Mouse (Mus musculus) lung, embryonic 14.5 days (tissue): ENCODE measurements at regions not wholly inside any gene's neighbourhood (a gene's known extent, or its start where the extent isn't known, plus 50 kb on each side); places are given as distances from the start of the nearest gene placed in this dataset.

Source experiments
- ATAC-seq: fragments of 200-750 bp; cut with Nextera tagmentation; 2 replicates; pipeline ENCODE4 v1.8.0; 2017; ENCODE audit warnings: mild to moderate bottlenecking, moderate TSS enrichment, moderate library complexity; ENCODE audit not compliant: insufficient read depth
- DNase-seq: peaks from one replicate; pipeline ENCODE4 v3.0.0-alpha.2; 2015
- H3K27ac ChIP-seq: fragments of 300-500 bp; sonication (generic); 2 replicates; pipeline ENCODE4 v1.5.1; 2014; ENCODE audit warnings: low read depth, mild to moderate bottlenecking, moderate library complexity
- H3K27me3 ChIP-seq: fragments of 300-500 bp; sonication (generic); 2 replicates; pipeline ENCODE4 v1.6.1; 2014; ENCODE audit warnings: low read length, control low read depth; ENCODE audit not compliant: insufficient read depth
- H3K36me3 ChIP-seq: fragments of 300-500 bp; sonication (generic); 2 replicates; pipeline ENCODE4 v1.6.1; 2014; ENCODE audit warnings: control low read depth; ENCODE audit not compliant: insufficient read depth
- H3K4me1 ChIP-seq: fragments of 300-500 bp; sonication (generic); 2 replicates; pipeline ENCODE4 v1.6.1; 2014; ENCODE audit warnings: antibody characterized with exemption, control low read depth; ENCODE audit not compliant: insufficient read depth
- H3K4me2 ChIP-seq: fragments of 300-500 bp; sonication (generic); 2 replicates; pipeline ENCODE4 v1.6.1; 2014; ENCODE audit warnings: mild to moderate bottlenecking
- H3K4me3 ChIP-seq: fragments of 300-500 bp; sonication (generic); 2 replicates; pipeline ENCODE4 v1.5.1; 2014; ENCODE audit warnings: low read depth, low read length
- H3K9ac ChIP-seq: fragments of 300-500 bp; sonication (generic); 2 replicates; pipeline ENCODE4 v1.6.1; 2014
- H3K9me3 ChIP-seq: fragments of 300-500 bp; sonication (generic); 2 replicates; pipeline ENCODE4 v1.6.1; 2016; ENCODE audit warnings: low read depth, low read length, control low read depth
- CTCF ChIP-seq: IDR thresholded peaks from 2 replicates; pipeline ENCODE4 v1.5.1; 2016; ENCODE audit warnings: antibody characterized with exemption, low read depth
- WGBS: fragments of 180-500 bp; shearing (Covaris S2); extraction: QIAGEN DNeasy Blood & Tissue Kit; methylation state at CpG from one replicate; pipeline ENCODE4 v1.1.7; 2014; 5-methylcytosine and 5-hydroxymethylcytosine counted together

GRCm38 (mm10) chr3:149292459-149292858, 302.1 kb upstream of the Adgrl2 start:
- H3K9ac ChIP-seq = no peak overlapping the region
- no peaks in the 10 kb centered on the region for H3K9me3 ChIP-seq
- H3K36me3 ChIP-seq = no peaks in the 10 kb centered on the region
- no peak for TF ChIP-seq CTCF
- no peaks in the 10 kb centered on the region for H3K4me1 ChIP-seq
- no peak overlapping the region for H3K4me3 ChIP-seq
- H3K4me2 ChIP-seq = no peak overlapping the region
- whole genome bisulfite sequencing = 94% methylated on average over 3 of the region's 3 CpGs
- ATAC-seq (no peak), DNase-seq (no peak)
- no peak overlapping the region for H3K27ac ChIP-seq
- no peaks in the 10 kb centered on the region for H3K27me3 ChIP-seq

- no peak overlapping the region for H3K9ac ChIP-seq
- ATAC-seq (no peak), DNase-seq (peak; percentile 32)
- H3K4me1 ChIP-seq = no peaks in the 10 kb centered on the region
- 57% methylated on average over 7 of the region's 7 CpGs for whole genome bisulfite sequencing
- no peaks in the 10 kb centered on the region for H3K27me3 ChIP-seq
- H3K27ac ChIP-seq = no peak overlapping the region
- H3K36me3 ChIP-seq = no peaks in the 10 kb centered on the region
- TF ChIP-seq CTCF = no peak
- no peak overlapping the region for H3K4me3 ChIP-seq
- no peaks in the 10 kb centered on the region for H3K9me3 ChIP-seq
- H3K4me2 ChIP-seq = no peak overlapping the region
These were observed 301.1 kb upstream of the Adgrl2 start for GRCm38 (mm10) chr3:149291473-149291872.

GRCm38 (mm10) chr3:149290228-149290627, 299.9 kb upstream of the Adgrl2 start:
- Histone ChIP-seq H3K4me3 (no peak overlapping the region), H3K27me3 (no peaks in the 10 kb centered on the region), H3K9me3 (no peaks in the 10 kb centered on the region), H3K4me2 (no peak overlapping the region), H3K9ac (no peak overlapping the region), H3K4me1 (no peaks in the 10 kb centered on the region), H3K27ac (no peak overlapping the region), H3K36me3 (no peaks in the 10 kb centered on the region)
- DNase-seq = no peak
- TF ChIP-seq CTCF = no peak
- no peak for ATAC-seq
- whole genome bisulfite sequencing = 69% methylated on average over 8 of the region's 8 CpGs

GRCm38 (mm10) chr3:149287080-149287479, 296.7 kb upstream of the Adgrl2 start:
- DNase-seq (no peak), ATAC-seq (no peak)
- no peaks in the 10 kb centered on the region for H3K9me3 ChIP-seq
- H3K4me2 ChIP-seq = no peak overlapping the region
- H3K4me1 ChIP-seq = no peaks in the 10 kb centered on the region
- WGBS = 85% methylated on average over 4 of the region's 4 CpGs
- H3K9ac ChIP-seq = no peak overlapping the region
- no peak for TF ChIP-seq CTCF
- no peaks in the 10 kb centered on the region for H3K27me3 ChIP-seq
- no peak overlapping the region for H3K4me3 ChIP-seq
- H3K36me3 ChIP-seq = no peaks in the 10 kb centered on the region
- no peak overlapping the region for H3K27ac ChIP-seq

- ATAC-seq = no peak
- H3K4me2 ChIP-seq = no peak overlapping the region
- H3K27ac ChIP-seq = no peak overlapping the region
- H3K36me3 ChIP-seq = no peaks in the 10 kb centered on the region
- WGBS = 87% methylated on average over 4 of the region's 4 CpGs
- H3K4me1 ChIP-seq = no peaks in the 10 kb centered on the region
- no peaks in the 10 kb centered on the region for H3K9me3 ChIP-seq
- no peak overlapping the region for H3K9ac ChIP-seq
- no peaks in the 10 kb centered on the region for H3K27me3 ChIP-seq
- DNase-seq = no peak
- TF ChIP-seq CTCF = no peak
- no peak overlapping the region for H3K4me3 ChIP-seq
These were observed 294.6 kb upstream of the Adgrl2 start for GRCm38 (mm10) chr3:149284976-149285375.

GRCm38 (mm10) chr3:149280807-149281789, 290.7 kb upstream of the Adgrl2 start:
- Histone ChIP-seq H3K9me3 (no peaks in the 10 kb centered on the region), H3K9ac (no peak overlapping the region), H3K4me2 (no peak overlapping the region), H3K27ac (no peak overlapping the region; the same call in 1 of the 2 replicates), H3K36me3 (no peaks in the 10 kb centered on the region), H3K27me3 (no peaks in the 10 kb centered on the region), H3K4me3 (no peak overlapping the region), H3K4me1 (no peaks in the 10 kb centered on the region)
- TF ChIP-seq CTCF = no peak
- WGBS = 78% methylated on average over 9 of the region's 9 CpGs
- no peak for ATAC-seq
- DNase-seq = no peak

GRCm38 (mm10) chr3:149279338-149279737, 289.0 kb upstream of the Adgrl2 start:
- H3K4me2 ChIP-seq = no peak overlapping the region
- no peak for DNase-seq
- no peaks in the 10 kb centered on the region for H3K27me3 ChIP-seq
- no peaks in the 10 kb centered on the region for H3K36me3 ChIP-seq
- no peak for ATAC-seq
- no peak overlapping the region for H3K9ac ChIP-seq
- no peak overlapping the region for H3K4me3 ChIP-seq
- no peaks in the 10 kb centered on the region for H3K4me1 ChIP-seq
- no peaks in the 10 kb centered on the region for H3K9me3 ChIP-seq
- TF ChIP-seq CTCF = no peak
- WGBS = 76% methylated on average over 6 of the region's 6 CpGs
- H3K27ac ChIP-seq = no peak overlapping the region
